Mouse (Mus musculus) right cerebral cortex, postnatal 14 days (tissue): ENCODE data around the gene Ercc5.
A peak's percentile ranks its signal among the peaks of the same experiment; 100 is the strongest.

Source experiments
- DNase-seq: peaks from one replicate; pipeline ENCODE4 v3.0.0; 2022

The Ercc5 gene

DNA sequence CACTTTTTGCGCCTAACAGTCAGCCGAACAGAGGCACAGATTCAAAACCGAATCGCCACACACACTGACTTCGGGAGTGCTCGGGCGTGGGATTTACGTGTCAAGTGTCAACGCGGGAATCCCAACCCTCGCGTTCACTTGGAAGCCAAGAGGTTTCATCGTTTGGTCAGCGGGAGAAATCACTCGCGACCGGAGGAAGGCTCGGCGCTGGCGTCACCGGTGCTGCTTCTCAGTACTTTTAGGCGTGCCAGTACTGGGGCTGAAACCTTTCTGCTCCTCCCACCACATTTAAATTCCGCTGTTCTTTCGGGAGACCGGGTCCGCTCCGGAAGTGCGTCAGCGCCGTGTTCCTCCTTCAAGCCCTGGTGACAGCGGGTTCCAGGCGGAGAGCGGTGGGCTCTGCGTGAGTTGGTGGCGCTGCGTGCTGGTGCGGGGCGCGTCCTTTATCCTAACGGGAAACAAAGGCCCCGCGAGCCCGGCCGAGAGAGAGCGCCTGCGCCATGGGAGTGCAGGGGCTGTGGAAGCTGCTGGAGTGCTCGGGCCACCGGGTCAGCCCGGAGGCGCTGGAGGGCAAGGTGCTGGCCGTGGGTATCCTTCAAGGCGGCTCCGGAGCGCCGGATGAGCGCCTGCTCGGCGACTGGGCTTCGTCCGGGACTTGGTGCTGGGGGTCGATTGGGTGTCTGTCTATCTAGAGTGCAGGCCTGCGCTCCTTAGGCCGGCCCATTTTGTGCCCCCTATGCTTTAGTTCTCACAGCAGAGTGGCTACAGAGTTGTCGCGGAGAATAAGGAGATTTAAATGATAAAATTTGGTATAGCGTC lies at the start of gene Ercc5:
Gene Ercc5, plus strand, starts transcription at position 182 of the 819 bp plus-strand sequence.
- peak; percentile 81 for DNase-seq

DNA sequence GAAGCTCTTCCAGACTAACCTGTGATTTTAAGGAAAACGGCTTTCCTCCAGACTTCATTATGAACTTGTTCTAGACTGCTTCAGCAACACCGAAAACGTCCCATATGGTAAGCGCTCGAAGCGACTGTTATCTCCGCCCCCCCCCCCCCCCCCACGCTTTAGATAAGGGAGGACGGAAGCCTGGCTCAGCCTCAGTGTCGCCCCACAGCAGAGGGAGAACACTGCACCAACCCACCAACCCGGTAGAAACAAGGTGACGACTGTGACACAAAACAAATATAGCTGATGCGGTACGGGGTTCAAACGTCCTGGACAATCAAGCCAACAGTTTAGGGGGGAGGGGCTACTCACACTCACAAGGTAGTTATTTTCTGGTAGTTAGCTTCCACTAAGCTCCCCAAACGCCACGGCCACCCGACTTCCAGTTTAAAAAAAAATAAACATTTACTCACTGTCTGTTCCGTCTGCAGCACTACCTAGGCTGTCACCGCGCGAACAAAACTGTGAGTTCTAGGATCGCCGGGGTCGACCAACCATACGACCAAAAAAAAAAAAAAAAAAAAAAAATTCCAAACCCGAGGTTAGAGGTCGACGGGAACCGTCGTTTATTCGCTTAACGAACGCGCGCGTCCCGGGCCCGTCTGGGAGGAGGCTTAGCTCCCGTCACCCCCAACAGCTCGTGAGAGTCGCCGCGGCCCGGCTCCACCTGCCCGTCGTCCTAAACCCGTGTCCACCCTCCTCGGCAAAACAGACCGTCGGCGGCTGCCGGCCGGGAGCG lies 45.9 kb upstream of the Ercc5 start:
- peak; percentile 7 for DNase-seq

GRCm38 (mm10) chr1:44102259-44102717 lies 45.3 kb upstream of the Ercc5 start, which contains the start of gene Tex30:
Tex30 (minus strand) TSS chr1:44102441.
- peak; percentile 94 for DNase-seq

DNA sequence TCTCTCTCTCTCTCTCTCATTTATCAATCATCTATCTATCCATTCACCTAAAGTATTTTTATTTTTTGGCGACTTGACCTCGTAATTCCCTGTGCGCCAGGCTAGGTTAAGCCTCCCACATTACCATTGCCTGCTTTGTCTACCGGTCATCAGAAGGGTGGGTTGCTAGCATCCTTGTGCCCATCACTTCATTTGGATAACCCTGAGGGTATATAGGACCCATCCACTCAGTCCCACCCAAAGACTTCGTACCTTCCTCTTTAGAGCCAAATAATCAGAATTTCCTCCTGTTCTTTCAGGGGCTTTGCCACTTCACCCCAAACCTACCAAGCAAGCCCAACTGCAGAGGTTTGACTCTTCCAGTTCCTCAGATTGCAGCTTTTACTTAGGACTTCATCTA lies 44.6 kb upstream of the Ercc5 start:
- no peak for DNase-seq

DNA sequence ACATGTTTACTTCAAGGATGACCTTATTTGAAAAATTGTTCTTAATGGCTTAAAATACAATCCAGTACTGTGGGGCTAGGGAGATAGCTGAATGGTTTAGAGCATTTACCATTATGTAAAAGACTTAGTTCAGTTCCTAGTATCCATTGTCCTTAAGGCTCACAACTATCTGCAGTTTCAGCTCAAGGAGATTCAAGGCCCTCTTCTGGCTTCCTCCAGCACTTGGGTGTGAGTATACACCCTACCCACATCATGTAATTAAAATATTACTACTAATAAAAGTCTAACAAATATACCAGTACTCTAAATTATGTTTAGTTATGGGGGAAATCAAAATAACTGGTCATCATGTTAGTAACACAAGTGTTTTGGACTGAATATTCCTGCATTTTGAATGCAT lies 30.0 kb upstream of the Ercc5 start:
- no peak for DNase-seq

- DNase-seq, result peak; percentile 88
Measured at GRCm38 (mm10) chr1:44118239-44119054, 29.1 kb upstream of the Ercc5 start, which contains the start of the genes Kdelc1 and Bivm. Kdelc1 (minus strand) TSS chr1:44118808. Bivm (plus strand) TSS chr1:44118957.

DNA sequence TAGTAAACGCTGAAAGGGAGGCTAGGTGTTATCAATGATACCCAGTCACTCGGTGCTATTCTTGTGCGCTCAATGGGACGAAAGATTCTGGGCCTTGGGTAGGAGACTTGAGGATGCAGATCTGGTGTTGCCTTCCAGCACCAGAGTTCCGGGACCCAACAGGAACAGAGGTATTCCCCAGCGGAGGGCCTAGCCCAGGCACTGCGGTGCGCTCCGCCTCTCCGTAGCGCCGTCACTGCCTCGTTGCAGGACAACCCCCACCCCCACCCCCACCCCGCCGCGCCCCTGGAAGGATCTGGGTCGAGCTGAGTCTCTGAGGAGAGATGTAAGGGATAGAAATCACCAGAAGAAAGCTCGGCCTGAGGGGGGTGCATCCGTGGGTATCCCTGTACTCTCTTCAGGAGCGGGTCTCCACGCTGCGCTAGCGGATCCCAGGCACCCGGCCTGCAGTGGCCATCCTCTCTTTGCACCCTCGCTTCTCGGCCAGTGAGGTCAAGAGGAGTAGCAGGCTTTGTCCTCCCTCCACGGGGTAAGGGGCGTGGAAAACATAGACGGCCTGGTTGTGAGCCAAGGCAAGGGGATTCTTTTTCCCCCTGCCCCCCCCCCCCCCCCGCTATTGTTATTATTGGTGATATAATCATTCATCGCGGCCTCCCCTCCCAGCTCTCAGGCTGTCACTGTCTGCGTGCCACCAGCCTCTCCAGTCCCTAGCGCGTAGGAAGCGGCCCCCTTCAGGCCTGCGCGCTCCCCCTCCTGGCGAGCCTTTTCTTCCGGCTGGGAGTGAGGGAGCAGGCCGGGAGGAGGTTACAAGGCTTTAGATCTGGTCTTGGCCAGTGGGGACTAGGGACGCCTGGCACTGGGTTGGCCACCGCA lies 28.1 kb upstream of the Ercc5 start:
- peak; percentile 76 for DNase-seq

- DNase-seq, result no peak
Measured at GRCm38 (mm10) chr1:44120074-44120406, 27.5 kb upstream of the Ercc5 start.

GRCm38 (mm10) chr1:44122256-44122655 lies 25.3 kb upstream of the Ercc5 start:
- DNase-seq, result no peak

- no peak for DNase-seq
Measured at GRCm38 (mm10) chr1:44125590-44125989, 22.0 kb upstream of the Ercc5 start.

DNA sequence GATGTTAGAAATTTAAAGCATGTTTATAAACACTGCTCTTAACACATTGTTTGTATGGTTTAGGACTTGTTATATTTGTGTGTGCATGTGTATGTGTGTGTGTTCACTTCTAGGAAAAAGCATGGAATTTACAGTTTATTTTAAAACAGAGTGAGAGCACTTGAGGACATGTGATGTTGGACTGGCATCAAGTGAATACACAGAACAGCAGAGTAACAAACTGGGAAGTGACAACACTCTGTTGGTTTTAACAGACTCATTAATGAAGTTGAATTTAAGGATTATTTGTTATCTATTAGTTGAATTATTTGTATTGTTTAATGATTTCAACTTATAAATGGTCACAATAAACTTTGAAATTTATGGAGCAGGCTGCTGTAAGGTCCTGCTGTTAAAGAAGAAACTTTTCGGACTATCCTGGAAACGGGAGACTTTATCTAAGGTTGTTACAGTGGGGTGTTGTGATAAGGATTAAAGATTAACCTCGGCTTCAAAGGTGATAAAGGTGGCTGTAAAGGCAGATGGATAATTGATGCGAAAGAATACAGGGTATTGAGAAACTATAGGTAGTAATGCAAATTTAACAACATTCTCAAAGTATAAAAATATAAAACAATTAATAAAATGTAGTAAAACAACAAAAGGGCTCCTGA lies 17.5 kb upstream of the Ercc5 start:
- no peak for DNase-seq

- no peak for DNase-seq
Measured at GRCm38 (mm10) chr1:44140232-44140631, 7.3 kb upstream of the Ercc5 start.

- DNase-seq, result no peak
Measured at GRCm38 (mm10) chr1:44142747-44143146, 4.8 kb upstream of the Ercc5 start.

- DNase-seq, result no peak
Measured at GRCm38 (mm10) chr1:44148706-44149105, 1.2 kb downstream of the Ercc5 start.

DNA sequence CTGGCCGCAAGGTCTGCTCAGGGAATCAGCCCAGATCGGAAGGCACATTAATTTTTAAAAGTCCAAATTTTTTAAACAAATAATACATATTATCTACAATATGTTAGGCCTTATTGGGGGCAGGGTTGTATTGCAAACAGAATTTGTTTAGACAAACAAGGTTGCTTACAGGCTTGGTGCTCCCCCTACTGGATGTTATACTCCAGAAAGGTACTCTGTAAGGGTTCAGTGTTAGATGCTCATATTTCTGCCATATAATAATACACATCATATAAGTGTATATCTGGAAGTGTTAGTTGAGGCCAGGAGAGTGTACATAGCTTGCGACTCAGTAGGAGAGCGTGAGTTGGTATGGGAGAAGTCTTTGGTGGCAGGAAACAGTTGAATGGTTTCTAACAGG lies 7.7 kb downstream of the Ercc5 start:
- no peak for DNase-seq

DNA sequence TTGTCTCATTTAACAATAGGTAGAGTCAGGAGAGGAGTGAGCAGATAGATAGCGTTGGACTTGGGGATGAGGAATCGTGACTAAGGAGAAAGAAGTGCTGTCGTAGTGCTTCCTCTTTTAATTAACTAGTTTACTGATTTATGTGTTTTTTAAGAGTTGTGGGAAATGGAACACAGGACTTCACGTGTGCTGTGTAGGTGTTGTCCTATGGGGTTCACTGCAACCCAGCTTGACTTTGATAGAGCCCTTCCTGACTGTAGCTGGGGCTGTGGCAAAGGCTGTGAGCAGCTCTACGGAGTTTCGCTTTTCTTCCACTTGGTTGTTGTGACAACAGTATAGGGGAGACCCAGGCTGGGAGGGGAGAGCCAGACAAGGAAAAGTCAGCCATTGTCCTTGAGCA lies 10.8 kb downstream of the Ercc5 start:
- no peak for DNase-seq

- no peak for DNase-seq
Measured at GRCm38 (mm10) chr1:44161818-44162217, 14.3 kb downstream of the Ercc5 start.

- no peak for DNase-seq
Measured at GRCm38 (mm10) chr1:44162389-44162788, 14.8 kb downstream of the Ercc5 start.

- no peak for DNase-seq
Measured at GRCm38 (mm10) chr1:44167859-44168383, 20.4 kb downstream of the Ercc5 start.

DNA sequence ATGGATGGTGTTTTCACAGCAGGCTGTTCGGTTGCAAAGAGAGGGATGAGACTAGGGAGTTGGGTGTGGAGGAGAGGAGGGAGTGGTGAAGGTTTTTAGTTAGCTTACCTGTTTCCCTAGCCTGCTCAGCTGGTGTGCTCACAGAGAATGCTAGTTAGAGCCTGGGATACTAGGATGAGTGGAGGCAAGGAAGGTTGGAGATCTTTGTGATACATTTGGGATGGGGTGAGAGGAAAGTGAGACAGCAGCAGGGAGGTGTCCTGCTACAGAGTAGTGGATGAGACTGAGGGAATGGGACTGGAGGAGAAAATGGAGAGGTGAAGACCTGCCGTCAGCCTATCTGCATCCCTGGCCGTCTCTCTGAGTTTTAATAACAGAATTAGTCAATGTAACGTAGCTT lies 25.1 kb downstream of the Ercc5 start:
- no peak for DNase-seq

- no peak for DNase-seq
Measured at GRCm38 (mm10) chr1:44173903-44174302, 26.4 kb downstream of the Ercc5 start.
